Mouse (Mus musculus): ENCODE results near the gene Tpd52l2.
"Not testable (repeated sequence)": the region's sequence is repeated elsewhere in the genome, so short reads cannot be mapped to it uniquely, and the experiment has no call there.

The Tpd52l2 gene

DNA sequence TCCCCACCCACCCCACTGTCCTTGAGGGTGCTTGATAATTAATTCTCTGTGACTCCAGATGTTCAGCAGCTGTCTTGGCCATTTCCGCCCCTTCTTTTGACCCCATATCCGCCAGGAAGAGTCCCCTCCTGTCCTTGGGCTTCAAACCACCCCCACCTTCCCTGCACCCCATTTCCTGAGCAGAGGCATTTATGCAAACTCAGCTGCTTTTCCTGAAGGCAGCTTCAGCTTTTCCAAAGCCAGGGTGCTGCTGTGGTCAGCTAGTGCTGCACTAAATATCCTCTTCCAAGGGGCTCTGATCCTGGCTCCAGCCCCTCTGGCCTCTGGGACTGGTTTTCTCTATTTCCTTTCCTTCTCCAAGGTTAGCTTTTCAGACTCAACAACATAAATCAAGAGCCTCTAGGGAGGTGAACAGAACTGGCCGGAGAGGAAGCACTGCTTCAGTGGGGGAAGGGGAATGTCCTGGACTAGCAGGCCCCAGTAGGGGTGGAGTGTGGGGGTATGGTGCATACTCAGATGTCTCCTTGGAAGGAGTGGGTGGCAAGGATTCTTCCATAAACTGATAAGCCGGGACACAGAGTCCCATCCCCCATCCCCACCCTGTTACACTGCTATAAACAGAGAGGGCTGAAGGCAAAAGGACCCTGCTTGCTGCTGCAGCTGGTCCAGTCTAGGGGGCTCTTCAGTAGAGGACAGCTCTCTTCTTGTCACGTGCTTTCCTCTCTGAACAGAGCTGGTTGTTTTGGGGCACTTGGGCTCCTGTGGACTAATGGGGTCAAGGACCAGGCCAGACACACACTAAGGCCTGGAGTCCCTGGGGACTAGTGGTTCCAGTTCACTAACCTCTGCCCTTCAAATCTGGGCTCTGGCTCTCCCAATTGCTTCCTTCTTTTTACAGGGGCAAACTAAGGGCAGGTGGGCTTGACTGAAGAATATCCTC, 9.3 kb upstream of the Tpd52l2 start:
- DNase-seq (ENCODE audit: extremely low read depth, low read depth), result no peak

DNA sequence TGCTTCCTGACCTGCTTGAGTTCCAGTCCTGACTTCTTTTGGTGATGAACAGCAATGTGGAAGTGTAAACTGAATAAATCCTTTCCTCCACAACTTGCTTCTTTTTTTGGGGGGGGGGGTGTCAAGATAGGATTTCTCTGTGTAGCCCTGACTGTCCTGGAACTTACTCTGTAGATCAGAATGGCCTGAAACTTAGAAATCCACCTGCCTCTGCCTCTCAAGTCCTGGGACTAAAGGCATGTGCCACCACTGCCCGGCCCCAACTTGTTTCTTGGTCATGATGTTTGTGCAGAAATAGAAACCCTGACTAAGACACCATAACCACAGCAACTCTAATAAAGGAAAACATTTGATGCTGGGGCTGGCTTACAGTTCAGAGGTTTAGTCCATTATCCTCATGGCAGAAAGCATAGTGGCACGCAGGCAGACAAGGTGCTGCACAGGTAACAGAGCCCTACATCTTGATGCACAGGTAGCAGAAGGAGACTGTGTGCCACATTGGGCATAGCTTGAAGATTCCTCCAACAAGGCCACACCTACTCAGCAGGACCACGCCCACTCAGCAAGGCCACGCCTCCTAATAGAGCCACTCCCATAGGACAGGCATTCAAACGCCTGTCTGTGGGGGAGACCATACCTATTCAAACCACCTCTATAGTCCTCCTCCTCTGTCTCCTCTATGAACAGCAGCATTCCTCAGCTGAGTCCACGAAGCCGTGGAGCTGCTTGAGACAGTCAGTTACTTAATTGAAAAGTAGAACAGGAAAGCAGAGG, 5.3 kb upstream of the Tpd52l2 start:
- DNase-seq (ENCODE audit: extremely low read depth, low read depth), result peak; percentile 57

DNA sequence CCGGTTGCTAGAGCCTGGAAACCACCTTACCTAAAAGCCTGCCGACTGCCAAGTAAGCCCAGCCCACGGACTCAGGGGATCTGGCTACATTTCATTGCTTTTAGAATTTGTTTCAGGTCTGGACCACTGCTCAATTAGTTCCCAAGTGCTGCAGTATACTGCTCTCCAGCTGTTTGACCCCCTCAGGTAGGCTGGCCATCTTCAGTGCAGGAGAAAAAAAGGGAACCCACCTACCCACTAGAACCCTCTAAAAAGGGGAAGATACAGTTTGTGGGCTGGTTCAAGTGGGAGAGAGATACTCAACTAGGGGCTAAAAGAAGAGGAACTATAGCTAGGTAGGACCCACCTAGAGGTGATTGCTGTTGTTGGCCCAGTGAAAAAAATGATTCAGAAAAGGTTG, 4.7 kb upstream of the Tpd52l2 start:
- DNase-seq (ENCODE audit: extremely low read depth, low read depth), result peak; percentile 59

DNA sequence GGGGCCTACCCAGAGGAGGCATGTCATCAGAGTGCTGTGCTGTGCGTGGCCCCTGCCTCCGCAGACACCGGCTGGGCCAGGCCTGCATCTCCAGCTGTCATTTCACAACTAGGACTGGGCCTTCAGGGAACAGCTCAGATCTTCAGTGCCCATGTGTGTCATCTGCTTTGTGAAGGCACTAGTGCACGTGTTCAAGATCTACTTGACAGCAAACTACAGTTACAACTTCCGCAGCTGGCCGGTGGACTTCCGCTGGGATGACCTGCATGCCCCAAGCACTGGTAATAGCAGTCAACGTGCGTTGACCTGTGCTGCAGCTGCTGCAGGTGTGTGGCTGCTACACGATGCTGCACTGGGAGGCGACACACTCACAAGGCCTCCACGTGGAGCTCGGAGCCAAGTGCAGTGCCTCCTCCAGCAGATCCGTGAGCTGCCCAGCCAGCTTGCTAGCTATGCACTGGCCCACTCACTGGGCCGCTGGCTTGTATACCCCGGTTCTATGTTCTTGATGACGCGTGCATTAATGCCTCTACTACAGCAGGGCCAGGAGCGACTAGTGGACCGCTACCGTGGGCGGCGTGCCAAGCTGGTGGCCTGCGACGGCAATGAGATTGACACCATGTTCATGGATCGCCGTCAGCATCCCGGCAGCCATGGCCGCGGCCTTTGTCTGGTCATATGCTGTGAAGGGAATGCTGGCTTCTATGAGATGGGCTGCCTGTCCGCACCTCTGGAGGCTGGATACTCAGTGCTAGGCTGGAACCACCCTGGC, 3.6 kb upstream of the Tpd52l2 start, which contains the start of gene Abhd16b:
Gene Abhd16b, plus strand, starts transcription at position 51 of the 772 bp plus-strand sequence.
- no peak for DNase-seq (ENCODE audit: extremely low read depth, low read depth)

GRCm38 (mm10) chr2:181494266-181494945, 2.5 kb upstream of the Tpd52l2 start:
- DNase-seq (ENCODE audit: extremely low read depth, low read depth), result no peak

- DNase-seq (ENCODE audit: extremely low read depth, low read depth), result not testable (repeated sequence)
Measured at GRCm38 (mm10) chr2:181495845-181496244, 1.1 kb upstream of the Tpd52l2 start.

- peak; percentile 62 for DNase-seq (ENCODE audit: extremely low read depth, low read depth)
Measured at GRCm38 (mm10) chr2:181496281-181496680, 661 bp upstream of the Tpd52l2 start.

DNA sequence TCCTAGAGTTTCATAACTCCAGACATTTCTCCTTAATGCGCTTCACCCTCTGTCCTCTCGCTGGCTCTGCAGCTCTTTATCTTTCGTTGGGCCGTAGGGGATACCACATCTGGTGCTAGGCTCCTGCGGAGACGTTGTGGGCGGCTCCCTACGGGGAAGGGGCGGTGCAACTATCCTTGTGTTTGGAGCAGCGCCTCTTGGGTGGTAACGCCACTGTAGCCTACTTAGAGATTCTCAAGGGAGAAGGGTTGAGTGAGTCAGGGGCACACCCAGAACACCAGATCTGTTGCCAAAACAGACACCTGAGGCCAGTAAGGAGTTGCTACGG, 570 bp downstream of the Tpd52l2 start:
- DNase-seq (ENCODE audit: extremely low read depth, low read depth), result peak; percentile 74

DNA sequence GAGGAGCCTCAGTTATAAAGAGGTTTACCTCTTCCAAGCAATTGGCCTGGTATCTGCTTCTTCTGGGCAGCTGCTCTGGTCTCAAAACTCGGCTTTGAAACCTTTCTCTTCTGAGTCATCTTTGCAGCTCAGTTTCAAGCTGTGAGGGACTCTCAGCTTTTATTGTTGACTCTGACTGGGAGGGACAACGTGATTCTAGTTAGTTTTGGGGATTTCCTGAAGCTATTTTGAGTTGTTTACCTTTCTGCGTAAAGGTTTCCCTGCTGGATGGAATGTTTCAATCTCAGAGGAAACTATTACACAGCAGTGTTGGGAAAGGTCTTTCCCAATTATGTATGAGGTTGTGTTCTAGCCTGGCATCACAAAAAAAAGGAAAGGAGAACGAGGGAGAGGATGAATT, 1.7 kb downstream of the Tpd52l2 start:
- DNase-seq (ENCODE audit: extremely low read depth, low read depth), result no peak

DNA sequence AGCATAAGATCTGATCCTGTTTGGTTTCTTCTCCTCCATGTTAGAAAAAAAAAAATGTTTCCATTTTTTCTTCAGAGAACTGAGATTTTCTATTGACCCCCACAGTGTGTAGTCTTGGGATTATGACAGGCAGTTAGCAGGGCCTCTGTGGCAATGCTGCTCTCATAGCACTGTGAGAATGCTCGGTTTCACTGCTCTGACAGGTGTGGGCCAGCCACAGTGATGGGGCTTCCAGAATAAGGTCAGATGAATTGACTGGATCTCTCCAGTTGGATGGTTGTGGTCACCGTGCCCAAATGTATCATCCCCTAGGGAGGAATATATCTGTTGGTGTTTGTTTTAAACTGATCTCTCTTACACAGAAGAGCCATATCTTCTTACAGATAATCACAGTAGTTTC, 12.2 kb downstream of the Tpd52l2 start:
- no peak for DNase-seq (ENCODE audit: extremely low read depth, low read depth)

- DNase-seq (ENCODE audit: extremely low read depth, low read depth), result no peak
Measured at GRCm38 (mm10) chr2:181511231-181511630, 14.3 kb downstream of the Tpd52l2 start.

GRCm38 (mm10) chr2:181519201-181519600, 22.3 kb downstream of the Tpd52l2 start:
- DNase-seq (ENCODE audit: extremely low read depth, low read depth), result no peak

DNA sequence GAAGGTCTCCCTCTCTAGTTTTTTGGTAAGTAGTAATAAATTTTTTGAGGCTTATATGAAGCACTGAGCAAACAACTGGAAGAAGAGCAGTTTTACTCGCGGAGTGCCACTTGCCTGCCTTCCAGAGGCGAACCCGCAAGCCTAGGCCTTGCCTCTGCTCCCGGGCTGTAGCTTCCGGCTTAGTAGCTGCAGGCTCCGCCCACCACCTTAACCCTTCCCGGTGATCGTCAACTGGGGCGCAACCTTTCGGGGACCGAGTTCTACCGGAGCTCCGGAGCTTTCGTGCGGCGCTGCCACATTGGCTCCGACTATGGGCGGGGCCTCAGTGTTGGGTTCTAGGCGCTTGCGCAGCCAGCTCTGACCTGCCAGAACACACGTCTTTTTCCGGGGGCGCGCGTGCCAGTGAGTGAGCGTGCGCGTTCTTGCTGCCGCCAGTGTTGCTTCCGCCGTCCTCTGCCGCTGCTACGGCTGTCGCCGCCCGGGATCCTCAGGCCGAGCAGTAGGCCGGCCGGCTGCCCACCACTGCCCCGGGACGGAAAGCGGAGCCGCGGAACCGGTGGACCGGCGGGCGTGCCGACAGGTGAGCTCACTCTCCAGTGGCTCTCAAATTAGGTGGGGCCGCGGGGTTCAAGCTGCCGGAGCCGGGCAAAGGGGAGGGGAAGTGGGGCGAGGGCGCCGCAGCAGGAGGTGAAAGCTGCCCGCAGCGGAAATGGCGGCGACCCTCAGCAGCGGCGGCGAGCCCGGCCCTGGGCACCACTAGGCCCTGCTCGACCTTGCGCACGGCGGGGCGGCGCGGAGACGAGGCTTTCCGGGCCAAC, 23.4 kb downstream of the Tpd52l2 start, which contains the start of gene Dnajc5:
Gene Dnajc5, plus strand, starts transcription at position 368 of the 818 bp plus-strand sequence.
- peak; percentile 93 for DNase-seq (ENCODE audit: extremely low read depth, low read depth)

GRCm38 (mm10) chr2:181520936-181521227, 23.9 kb downstream of the Tpd52l2 start:
- no peak for DNase-seq (ENCODE audit: extremely low read depth, low read depth)

- DNase-seq (ENCODE audit: extremely low read depth, low read depth), result no peak
Measured at GRCm38 (mm10) chr2:181521491-181521890, 24.5 kb downstream of the Tpd52l2 start.

- DNase-seq (ENCODE audit: extremely low read depth, low read depth), result no peak
Measured at GRCm38 (mm10) chr2:181522811-181523210, 25.9 kb downstream of the Tpd52l2 start.

GRCm38 (mm10) chr2:181525526-181525925, 28.6 kb downstream of the Tpd52l2 start:
- no peak for DNase-seq (ENCODE audit: extremely low read depth, low read depth)

GRCm38 (mm10) chr2:181529076-181529475, 32.1 kb downstream of the Tpd52l2 start:
- DNase-seq (ENCODE audit: extremely low read depth, low read depth), result no peak

DNA sequence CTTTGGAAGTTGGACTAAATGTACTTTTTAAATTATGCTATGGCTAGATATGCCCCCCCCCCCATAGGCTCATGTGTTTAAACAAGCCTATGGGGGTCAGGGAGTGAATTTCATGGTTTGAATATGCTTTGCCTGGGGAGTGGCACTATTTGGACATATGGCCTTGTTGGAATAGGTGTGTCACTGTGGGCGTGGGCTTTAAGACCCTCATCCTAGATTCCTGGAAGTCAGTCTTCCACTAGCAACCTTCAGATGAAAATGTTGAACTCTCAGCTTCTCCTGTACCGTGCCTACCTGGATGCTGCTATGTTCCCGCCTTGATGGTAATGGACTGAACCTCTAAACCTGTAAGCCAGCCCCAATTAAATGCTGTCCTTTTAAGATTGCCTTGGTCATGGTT, 35.6 kb downstream of the Tpd52l2 start:
- DNase-seq (ENCODE audit: extremely low read depth, low read depth), result no peak

DNA sequence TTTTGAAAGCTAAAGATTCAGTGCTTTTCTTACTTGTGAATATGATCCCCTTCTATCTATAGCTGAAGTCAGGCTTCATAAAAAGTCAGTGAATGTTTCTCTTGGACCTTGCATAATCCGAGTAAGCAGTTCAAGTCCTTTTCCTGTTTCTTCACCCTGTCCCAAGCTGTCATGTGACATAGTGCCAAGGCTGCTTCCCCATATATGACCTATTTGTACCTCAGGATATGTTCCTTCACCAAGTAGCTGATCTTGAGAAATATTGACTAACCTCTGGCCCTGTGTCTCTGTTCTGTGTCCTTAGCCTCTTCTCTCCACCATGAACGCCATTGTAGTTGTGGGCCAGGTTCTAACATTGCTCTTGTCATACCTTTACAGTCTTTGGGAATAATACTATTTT, 39.5 kb downstream of the Tpd52l2 start:
- DNase-seq (ENCODE audit: extremely low read depth, low read depth), result no peak

All from MEL-GATA-1-ER (cell line).